Mouse (Mus musculus): ENCODE data around the gene Apba2.

GRCm38 (mm10) chr7:64579887-64580286 lies 78.4 kb downstream of the Apba2 start:
- no peak for TF ChIP-seq GATA1 (IDR thresholded peaks at IDR 0.05; ENCODE audit: borderline replicate concordance, low read length)
- TF ChIP-seq CTCF (IDR thresholded peaks at IDR 0.05; ENCODE audit: low read depth, low read length): no peak
- TF ChIP-seq TAL1 (conservative IDR thresholded peaks at IDR 0.05; ENCODE audit: low read depth, low read length): no peak
- no peak for TF ChIP-seq POLR2AphosphoS5 (IDR thresholded peaks at IDR 0.05; ENCODE audit: insufficient replicate concordance, low read depth, low read length)
- TF ChIP-seq GATA2 (IDR thresholded peaks at IDR 0.05; ENCODE audit: borderline replicate concordance, low read depth, low read length): no peak

Data from G1E (cell line).